In the genomic region with DNA sequence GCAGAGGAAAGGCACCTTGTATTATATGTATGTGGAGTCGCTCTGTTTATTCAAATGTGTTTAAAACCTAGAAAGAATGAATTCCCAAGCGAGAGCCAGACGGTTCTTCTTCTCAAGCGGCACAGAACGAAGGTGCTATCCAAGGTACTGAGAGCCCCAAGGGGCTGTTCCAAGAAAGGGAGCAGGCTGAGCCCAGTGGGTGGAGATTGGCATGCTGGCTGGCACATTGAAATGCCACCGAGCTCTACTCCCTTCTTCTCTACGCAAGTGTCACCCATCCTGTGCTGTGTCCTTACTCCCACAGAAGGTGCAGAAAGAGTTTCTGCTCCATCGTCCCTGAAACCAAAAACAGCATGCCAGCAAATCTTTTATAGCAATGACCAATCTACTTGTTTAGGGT, we compare ENCODE assay signal across 10 mouse cellular contexts.
DNase-seq lines count a peak whose midpoint lies in the region; ATAC-seq and TF ChIP-seq lines count a peak whose summit lies in the region.
"Had no signal": no experiment of that assay in that cellular context is flagged by ENCODE, and none has a peak within 500 bp of the region (broad histone marks: within the 10 kb centered on the region; RNA-seq: fewer than 3 reads in every experiment).

No protein-coding gene starts in this region.

- no peaks in the 10 kb centered on the region for H3K27me3 ChIP-seq in kidney, postnatal 0 days (ENCODE audit: insufficient read depth, low read length)
- no peaks in the 10 kb centered on the region; the same call in 1 of the 2 replicates for H3K27me3 ChIP-seq in kidney, embryonic 16.5 days (ENCODE audit: insufficient read depth, low read length)
- H3K27me3 ChIP-seq in intestine, embryonic 16.5 days (replicated peaks; ENCODE audit: control insufficient read depth, insufficient read depth, low read length) = no peaks in the 10 kb centered on the region
- H3K27me3 ChIP-seq: neural tube, embryonic 15.5 days had no signal

- DNase-seq in kidney, postnatal 0 days (ENCODE audit: low spot score) = peak; percentile 70
- DNase-seq in 416B (ENCODE audit: low read depth) (peak; percentile 24), adipocyte (ENCODE audit: low spot score) (peak; percentile 10)
- DNase-seq in left cerebral cortex, adult 9 months (ENCODE audit: low spot score in 2 of 2) = peak; percentile 62 to 75
- no peak for DNase-seq in spleen, adult 12 weeks (ENCODE audit: low spot score)
- DNase-seq in kidney, adult 18-20 months = no peak

- no peaks in the 10 kb centered on the region for H3K36me3 ChIP-seq in kidney, postnatal 0 days (ENCODE audit: insufficient read depth, low read length)
- H3K36me3 ChIP-seq in kidney, embryonic 16.5 days (ENCODE audit: insufficient read depth, low read length) = no peaks in the 10 kb centered on the region
- H3K36me3 ChIP-seq in intestine, embryonic 16.5 days (ENCODE audit: control insufficient read depth, insufficient read depth, low read length) = no peaks in the 10 kb centered on the region
- H3K36me3 ChIP-seq: heart, embryonic 13.5 days; neural tube, embryonic 15.5 days had no signal

- no peaks in the 10 kb centered on the region for H3K4me1 ChIP-seq in kidney, postnatal 0 days (replicated peaks; ENCODE audit: insufficient read depth, low read length)
- H3K4me1 ChIP-seq in kidney, embryonic 16.5 days (ENCODE audit: insufficient read depth, low read length) = no peaks in the 10 kb centered on the region
- no peaks in the 10 kb centered on the region for H3K4me1 ChIP-seq in intestine, embryonic 16.5 days (ENCODE audit: control insufficient read depth, insufficient read depth, low read length)
- H3K4me1 ChIP-seq: heart, embryonic 13.5 days had no signal

- H3K27ac ChIP-seq in kidney, postnatal 0 days = no peak overlapping the region
- no peak overlapping the region for H3K27ac ChIP-seq in kidney, embryonic 16.5 days (ENCODE audit: low read length)
- no peak overlapping the region for H3K27ac ChIP-seq in intestine, embryonic 16.5 days (ENCODE audit: low read length)
- H3K27ac ChIP-seq: heart, embryonic 13.5 days; neural tube, embryonic 15.5 days had no signal

- no peak for TF ChIP-seq CTCF in kidney, postnatal 0 days (IDR thresholded peaks at IDR 0.05; ENCODE audit: low read depth)

- no peak overlapping the region for H3K9ac ChIP-seq in kidney, postnatal 0 days (ENCODE audit: low read depth, low read length)
- H3K9ac ChIP-seq in kidney, embryonic 16.5 days (replicated peaks; ENCODE audit: low read length) = no peak overlapping the region
- no peak overlapping the region for H3K9ac ChIP-seq in intestine, embryonic 16.5 days (ENCODE audit: low read depth, low read length)
- H3K9ac ChIP-seq: heart, embryonic 13.5 days; neural tube, embryonic 15.5 days had no signal

- no peaks in the 10 kb centered on the region for H3K9me3 ChIP-seq in kidney, postnatal 0 days (replicated peaks; ENCODE audit: low read length)
- H3K9me3 ChIP-seq in kidney, embryonic 16.5 days (ENCODE audit: low read length) = no peaks in the 10 kb centered on the region
- H3K9me3 ChIP-seq in intestine, embryonic 16.5 days (ENCODE audit: control insufficient read depth, low read length) = no peaks in the 10 kb centered on the region
- H3K9me3 ChIP-seq: heart, embryonic 13.5 days; neural tube, embryonic 15.5 days had no signal

- H3K4me3 ChIP-seq in kidney, postnatal 0 days (replicated peaks; ENCODE audit: low read depth, low read length) = no peak overlapping the region
- H3K4me3 ChIP-seq in kidney, embryonic 16.5 days (ENCODE audit: low read length) = no peak overlapping the region
- no peak overlapping the region for H3K4me3 ChIP-seq in intestine, embryonic 16.5 days (ENCODE audit: low read length)
- H3K4me3 ChIP-seq: heart, embryonic 13.5 days; neural tube, embryonic 15.5 days had no signal

- no peak for ATAC-seq in kidney, postnatal 0 days (replicated peaks; ENCODE audit: low FRiP score, low read depth)
- no peak for ATAC-seq in kidney, embryonic 16.5 days (ENCODE audit: low FRiP score, low TSS enrichment)
- ATAC-seq in intestine, embryonic 16.5 days = no peak

- no peak overlapping the region for H3K4me2 ChIP-seq in kidney, postnatal 0 days (ENCODE audit: low read length)
- H3K4me2 ChIP-seq in kidney, embryonic 16.5 days (replicated peaks; ENCODE audit: low read depth, low read length) = no peak overlapping the region
- H3K4me2 ChIP-seq in intestine, embryonic 16.5 days (ENCODE audit: low read depth, low read length) = no peak overlapping the region
- H3K4me2 ChIP-seq: heart, embryonic 13.5 days; neural tube, embryonic 15.5 days had no signal

- 23% methylated on average over 8 of the region's 8 CpGs for WGBS in kidney, postnatal 0 days
- WGBS in kidney, embryonic 16.5 days = 25% methylated on average over 8 of the region's 8 CpGs
- 23% methylated on average over 8 of the region's 8 CpGs for WGBS in intestine, embryonic 16.5 days

Comparison
In these comparisons a context has a peak if more than half of its experiments do, and no peak if none do; other contexts are left out.
1. DNase-seq: peak in kidney, postnatal 0 days (single experiment), 416B (single experiment), adipocyte (single experiment) and left cerebral cortex, adult 9 months (2 of 2); none in spleen, adult 12 weeks (single experiment) and kidney, adult 18-20 months (single experiment).